Mouse (Mus musculus): Measurements from ENCODE around the gene Lars2. TPM values are rescaled to one million over a fixed set of nuclear protein-coding genes. Genes with fewer than 3 reads are reported as not detected.

Lars2 gene
- polyA plus RNA-seq, 1 experiment from 2014 or later = 1,510 TPM

GRCm38 (mm10) chr9:123503171-123503834 is 136.6 kb downstream of the Lars2 start:
- H3K4me1 ChIP-seq (ENCODE audit: control insufficient read depth, insufficient read depth, low read length) = no peaks in the 10 kb centered on the region
- no peaks in the 10 kb centered on the region for H3K9me3 ChIP-seq (replicated peaks; ENCODE audit: control insufficient read depth, low read length)
- DNase-seq (ENCODE audit: low spot score) (no peak), ATAC-seq (no peak)
- no peaks in the 10 kb centered on the region for H3K36me3 ChIP-seq (ENCODE audit: control insufficient read depth, insufficient read depth, low read length)
- no peak overlapping the region for H3K4me2 ChIP-seq (ENCODE audit: low read length)
- H3K27ac ChIP-seq (ENCODE audit: low read depth, low read length) = no peak overlapping the region
- no peak overlapping the region for H3K4me3 ChIP-seq (ENCODE audit: low read depth, low read length)
- H3K27me3 ChIP-seq (replicated peaks; ENCODE audit: control insufficient read depth, insufficient read depth, low read length) = no peaks in the 10 kb centered on the region
- WGBS = 74% methylated on average over 5 of the region's 5 CpGs
- H3K9ac ChIP-seq (ENCODE audit: low read length) = no peak overlapping the region

- Histone ChIP-seq H3K9ac (ENCODE audit: low read length) (no peak overlapping the region), H3K4me1 (ENCODE audit: control insufficient read depth, insufficient read depth, low read length) (no peaks in the 10 kb centered on the region), H3K27ac (ENCODE audit: low read depth, low read length) (no peak overlapping the region), H3K9me3 (replicated peaks; ENCODE audit: control insufficient read depth, low read length) (no peaks in the 10 kb centered on the region), H3K4me3 (ENCODE audit: low read depth, low read length) (no peak overlapping the region), H3K36me3 (ENCODE audit: control insufficient read depth, insufficient read depth, low read length) (no peaks in the 10 kb centered on the region), H3K27me3 (replicated peaks; ENCODE audit: control insufficient read depth, insufficient read depth, low read length) (no peaks in the 10 kb centered on the region), H3K4me2 (ENCODE audit: low read length) (no peak overlapping the region)
- ATAC-seq (peak; percentile 88), DNase-seq (ENCODE audit: low spot score) (peak; percentile 79)
- WGBS = 10% methylated on average over 2 of the region's 2 CpGs
These were observed 137.6 kb downstream of the Lars2 start for GRCm38 (mm10) chr9:123504325-123504724.

GRCm38 (mm10) chr9:123505598-123505997 is 138.9 kb downstream of the Lars2 start:
- WGBS = 72% methylated on average over 1 of the region's 1 CpGs
- Histone ChIP-seq H3K9me3 (replicated peaks; ENCODE audit: control insufficient read depth, low read length) (no peaks in the 10 kb centered on the region), H3K27ac (ENCODE audit: low read depth, low read length) (no peak overlapping the region), H3K36me3 (ENCODE audit: control insufficient read depth, insufficient read depth, low read length) (peaks cover 2% of the 10 kb centered on the region; the same call in 1 of the 2 replicates), H3K9ac (ENCODE audit: low read length) (no peak overlapping the region), H3K27me3 (replicated peaks; ENCODE audit: control insufficient read depth, insufficient read depth, low read length) (no peaks in the 10 kb centered on the region), H3K4me2 (ENCODE audit: low read length) (no peak overlapping the region), H3K4me3 (ENCODE audit: low read depth, low read length) (no peak overlapping the region), H3K4me1 (ENCODE audit: control insufficient read depth, insufficient read depth, low read length) (no peaks in the 10 kb centered on the region)
- ATAC-seq (no peak), DNase-seq (ENCODE audit: low spot score) (no peak)

- Histone ChIP-seq H3K4me3 (ENCODE audit: low read depth, low read length) (no peak overlapping the region), H3K9ac (ENCODE audit: low read length) (no peak overlapping the region), H3K36me3 (ENCODE audit: control insufficient read depth, insufficient read depth, low read length) (peaks cover 11% of the 10 kb centered on the region), H3K4me1 (ENCODE audit: control insufficient read depth, insufficient read depth, low read length) (no peaks in the 10 kb centered on the region), H3K9me3 (replicated peaks; ENCODE audit: control insufficient read depth, low read length) (no peaks in the 10 kb centered on the region), H3K27me3 (replicated peaks; ENCODE audit: control insufficient read depth, insufficient read depth, low read length) (no peaks in the 10 kb centered on the region), H3K4me2 (ENCODE audit: low read length) (no peak overlapping the region), H3K27ac (ENCODE audit: low read depth, low read length) (no peak overlapping the region)
- DNase-seq (ENCODE audit: low spot score) = no peak
- WGBS = 84% methylated on average over 4 of the region's 4 CpGs
- no peak for ATAC-seq
These were observed 139.8 kb downstream of the Lars2 start for GRCm38 (mm10) chr9:123506270-123507146.

GRCm38 (mm10) chr9:123507380-123507779 is 140.7 kb downstream of the Lars2 start:
- no peak overlapping the region for H3K27ac ChIP-seq (ENCODE audit: low read depth, low read length)
- no peaks in the 10 kb centered on the region for H3K9me3 ChIP-seq (replicated peaks; ENCODE audit: control insufficient read depth, low read length)
- H3K36me3 ChIP-seq (ENCODE audit: control insufficient read depth, insufficient read depth, low read length) = peaks cover 14% of the 10 kb centered on the region
- WGBS = 88% methylated on average over 2 of the region's 2 CpGs
- no peaks in the 10 kb centered on the region for H3K4me1 ChIP-seq (ENCODE audit: control insufficient read depth, insufficient read depth, low read length)
- ATAC-seq (no peak), DNase-seq (ENCODE audit: low spot score) (no peak)
- no peak overlapping the region for H3K9ac ChIP-seq (ENCODE audit: low read length)
- no peak overlapping the region for H3K4me3 ChIP-seq (ENCODE audit: low read depth, low read length)
- H3K27me3 ChIP-seq (replicated peaks; ENCODE audit: control insufficient read depth, insufficient read depth, low read length) = no peaks in the 10 kb centered on the region
- H3K4me2 ChIP-seq (ENCODE audit: low read length) = no peak overlapping the region

GRCm38 (mm10) chr9:123508986-123509385 is 142.3 kb downstream of the Lars2 start:
- ATAC-seq = no peak
- no peaks in the 10 kb centered on the region for H3K4me1 ChIP-seq (ENCODE audit: control insufficient read depth, insufficient read depth, low read length)

GRCm38 (mm10) chr9:123509638-123510604 is 143.2 kb downstream of the Lars2 start:
- peaks cover 14% of the 10 kb centered on the region for H3K36me3 ChIP-seq (ENCODE audit: control insufficient read depth, insufficient read depth, low read length)
- DNase-seq (ENCODE audit: low spot score) (peak; percentile 49), ATAC-seq (no peak)
- H3K4me1 ChIP-seq (ENCODE audit: control insufficient read depth, insufficient read depth, low read length) = no peaks in the 10 kb centered on the region
- H3K27me3 ChIP-seq (replicated peaks; ENCODE audit: control insufficient read depth, insufficient read depth, low read length) = no peaks in the 10 kb centered on the region
- H3K27ac ChIP-seq (ENCODE audit: low read depth, low read length) = no peak overlapping the region
- 87% methylated on average over 8 of the region's 8 CpGs for WGBS
- H3K9ac ChIP-seq (ENCODE audit: low read length) = no peak overlapping the region
- H3K9me3 ChIP-seq (replicated peaks; ENCODE audit: control insufficient read depth, low read length) = no peaks in the 10 kb centered on the region
- H3K4me3 ChIP-seq (ENCODE audit: low read depth, low read length) = no peak overlapping the region
- no peak overlapping the region for H3K4me2 ChIP-seq (ENCODE audit: low read length)

More at GRCm38 (mm10) chr9:123508986-123509385, 142.3 kb downstream of the Lars2 start:
- no peak overlapping the region for H3K9ac ChIP-seq (ENCODE audit: low read length)
- no peaks in the 10 kb centered on the region for H3K9me3 ChIP-seq (replicated peaks; ENCODE audit: control insufficient read depth, low read length)
- peaks cover 14% of the 10 kb centered on the region for H3K36me3 ChIP-seq (ENCODE audit: control insufficient read depth, insufficient read depth, low read length)
- no peak for DNase-seq (ENCODE audit: low spot score)
- no peak overlapping the region for H3K4me3 ChIP-seq (ENCODE audit: low read depth, low read length)
- H3K27me3 ChIP-seq (replicated peaks; ENCODE audit: control insufficient read depth, insufficient read depth, low read length) = no peaks in the 10 kb centered on the region
- no peak overlapping the region for H3K4me2 ChIP-seq (ENCODE audit: low read length)
- H3K27ac ChIP-seq (ENCODE audit: low read depth, low read length) = no peak overlapping the region
- WGBS = 82% methylated on average over 2 of the region's 2 CpGs

- WGBS = 94% methylated on average over 5 of the region's 5 CpGs
- H3K36me3 ChIP-seq (ENCODE audit: control insufficient read depth, insufficient read depth, low read length) = peaks cover 14% of the 10 kb centered on the region
- H3K4me3 ChIP-seq (ENCODE audit: low read depth, low read length) = no peak overlapping the region
- no peaks in the 10 kb centered on the region for H3K4me1 ChIP-seq (ENCODE audit: control insufficient read depth, insufficient read depth, low read length)
- DNase-seq (ENCODE audit: low spot score) = no peak
- no peak for ATAC-seq
- no peak overlapping the region for H3K4me2 ChIP-seq (ENCODE audit: low read length)
- no peaks in the 10 kb centered on the region for H3K27me3 ChIP-seq (replicated peaks; ENCODE audit: control insufficient read depth, insufficient read depth, low read length)
- no peak overlapping the region for H3K9ac ChIP-seq (ENCODE audit: low read length)
- H3K9me3 ChIP-seq (replicated peaks; ENCODE audit: control insufficient read depth, low read length) = no peaks in the 10 kb centered on the region
- no peak overlapping the region for H3K27ac ChIP-seq (ENCODE audit: low read depth, low read length)
These were observed 144.2 kb downstream of the Lars2 start for GRCm38 (mm10) chr9:123510926-123511325.

Data from forebrain, embryonic 14.5 days (tissue).